Mouse (Mus musculus) spleen, postnatal 10 days (tissue): ENCODE measurements around the gene Lypd8.

Source experiments
- DNase-seq, 2 experiments: peaks; one replicate each; pipeline ENCODE4 v3.0.0; 2021 to 2022; ENCODE audit warnings: low spot score in 2 of 2

The Lypd8 gene

GRCm38 (mm10) chr11:58399985-58400645 lies 21.3 kb downstream of the Lypd8 start:
- DNase-seq, result no peak

DNA sequence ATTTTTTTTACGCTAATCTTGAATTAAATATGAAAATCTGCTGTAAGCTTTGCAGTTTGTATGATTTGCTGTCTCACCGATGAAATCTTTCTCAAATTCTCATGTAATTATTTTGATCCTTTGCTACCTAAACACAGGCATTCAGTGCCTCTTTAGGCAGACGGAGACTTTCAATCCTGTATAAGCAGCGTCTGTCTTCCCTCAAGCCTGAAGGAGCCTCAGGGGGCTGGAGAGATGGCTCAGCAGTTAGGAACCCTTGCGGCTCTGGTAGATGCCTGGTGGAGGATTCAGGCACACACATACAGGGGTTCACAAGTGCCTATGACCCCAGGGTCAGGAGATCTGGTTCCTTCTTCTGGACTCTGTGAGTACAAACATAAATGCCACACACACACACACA lies 21.8 kb downstream of the Lypd8 start:
- no peak for DNase-seq

GRCm38 (mm10) chr11:58408066-58408465 lies 29.2 kb downstream of the Lypd8 start:
- no peak for DNase-seq

DNA sequence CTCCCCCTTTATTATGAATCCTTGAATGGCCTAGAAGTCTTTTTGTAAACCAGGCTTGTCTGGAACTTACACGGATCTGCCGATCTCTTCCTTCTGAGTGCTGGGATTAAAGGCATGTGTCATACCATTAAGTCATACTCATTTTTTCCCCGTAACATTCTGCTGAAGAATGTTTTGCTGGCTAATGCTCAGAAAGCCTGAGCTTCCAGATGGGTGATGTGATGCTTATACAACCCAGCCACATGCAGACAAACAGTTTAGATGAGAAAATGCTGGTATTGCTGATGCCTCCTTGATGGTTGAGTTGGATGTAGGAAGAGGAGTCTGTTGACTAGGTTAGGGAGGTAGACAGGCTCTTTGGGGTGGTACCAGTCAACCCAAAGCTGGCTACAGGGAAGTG lies 39.5 kb downstream of the Lypd8 start:
- DNase-seq, result no peak

GRCm38 (mm10) chr11:58420815-58421214 lies 42.0 kb downstream of the Lypd8 start, which contains the start of gene 1810065E05Rik:
Gene 1810065E05Rik, plus strand, starts transcription at chr11:58421111.
- DNase-seq, result no peak

- no peak for DNase-seq
Measured at GRCm38 (mm10) chr11:58432259-58432658, 53.4 kb downstream of the Lypd8 start, which contains the start of gene Gm12253. Gene Gm12253, plus strand, starts transcription at chr11:58432559.

- no peak for DNase-seq
Measured at GRCm38 (mm10) chr11:58437866-58438265, 59.0 kb downstream of the Lypd8 start.
